Mouse (Mus musculus) liver, embryonic 11.5 days (tissue): Measurements from ENCODE around the gene Oit3. TPM values are rescaled to one million over a fixed set of nuclear protein-coding genes. Genes with fewer than 3 reads are reported as not detected.
"Not testable (repeated sequence)": the region's sequence is repeated elsewhere in the genome, so short reads cannot be mapped to it uniquely, and the experiment has no call there.

ENCODE experiments used
- ATAC-seq: fragments of 200-750 bp; cut with Nextera tagmentation; replicated peaks from 2 replicates; pipeline ENCODE4 v1.8.0; 2017; ENCODE audit warnings: moderate number of reproducible peaks, mild to moderate bottlenecking, moderate TSS enrichment, moderate library complexity; ENCODE audit not compliant: low FRiP score
- DNase-seq: peaks from one replicate; pipeline ENCODE4 v3.0.0-alpha.2; 2017; ENCODE audit warnings: low spot score
- H3K27ac ChIP-seq: fragments of 300-500 bp; sonication (generic); 2 replicates; pipeline ENCODE4 v1.5.1; 2014; ENCODE audit warnings: mild to moderate bottlenecking, low read depth, low read length, control low read depth
- H3K27me3 ChIP-seq: fragments of 300-500 bp; sonication (generic); replicated peaks from 2 replicates; pipeline ENCODE4 v1.6.1; 2014; ENCODE audit warnings: low read length, mixed read lengths; ENCODE audit not compliant: control insufficient read depth, insufficient read depth
- H3K36me3 ChIP-seq: fragments of 300-500 bp; sonication (generic); 2 replicates; pipeline ENCODE4 v1.6.1; 2014; ENCODE audit warnings: mild to moderate bottlenecking, low read length, moderate library complexity, mixed read lengths; ENCODE audit not compliant: control insufficient read depth, insufficient read depth
- H3K4me1 ChIP-seq: fragments of 300-500 bp; sonication (generic); replicated peaks from 2 replicates; pipeline ENCODE4 v1.6.1; 2014; ENCODE audit warnings: low read length, mixed read lengths; ENCODE audit not compliant: control insufficient read depth, insufficient read depth
- H3K4me2 ChIP-seq: fragments of 300-500 bp; sonication (generic); 2 replicates; pipeline ENCODE4 v1.6.1; 2014; ENCODE audit warnings: mild to moderate bottlenecking, control low read depth, moderate library complexity
- H3K4me3 ChIP-seq: fragments of 300-500 bp; sonication (generic); 2 replicates; pipeline ENCODE4 v1.5.1; 2014; ENCODE audit warnings: low read depth, low read length, control low read depth
- H3K9ac ChIP-seq: fragments of 300-500 bp; sonication (generic); 2 replicates; pipeline ENCODE4 v1.6.1; 2014; ENCODE audit warnings: low read depth, low read length, control low read depth
- H3K9me3 ChIP-seq: fragments of 300-500 bp; sonication (generic); 2 replicates; pipeline ENCODE4 v1.6.1; 2016; ENCODE audit warnings: low read length, inconsistent platforms, mixed read lengths; ENCODE audit not compliant: control insufficient read depth
- WGBS: fragments of 180-500 bp; shearing (Covaris S2); extraction: QIAGEN DNeasy Blood & Tissue Kit; methylation state at CpG from one replicate; pipeline ENCODE4 v1.1.7; 2014; 5-methylcytosine and 5-hydroxymethylcytosine counted together
- polyA plus RNA-seq: library from polyadenylated mRNA; unstranded; fragments of >200 nt; fragmentation: Nextera tagmentation; extraction: Ambion mirVana; gene quantifications from 2 replicates; pipeline ENCODE4 v1.2.1, GENCODE M21; 2014

Gene Oit3
- polyA plus RNA-seq, 1 experiment from 2014 or later = 43.2 TPM

DNA sequence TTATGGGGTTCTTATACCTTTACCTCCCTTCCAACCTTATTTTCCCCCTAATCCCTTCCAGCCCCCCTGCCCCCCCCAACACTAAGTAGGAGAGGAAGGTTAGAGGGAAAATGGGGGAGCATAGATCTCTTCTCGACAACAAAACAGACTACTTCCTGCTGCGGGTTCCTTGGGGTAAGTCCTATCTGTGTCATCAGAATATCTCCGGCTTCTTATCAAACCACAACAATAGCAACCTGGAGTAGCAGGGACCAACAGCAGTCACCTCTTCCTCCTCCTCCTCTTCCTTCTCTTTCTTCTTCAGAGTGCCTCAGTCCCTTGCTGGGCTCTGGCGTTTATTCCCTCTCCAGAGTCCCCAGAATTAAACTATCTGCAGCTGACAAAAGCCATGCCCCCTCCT is 49.7 kb downstream of the Oit3 start:
- H3K9me3 ChIP-seq = no peaks in the 10 kb centered on the region
- H3K27ac ChIP-seq = no peak overlapping the region
- H3K4me2 ChIP-seq = no peak overlapping the region
- no peak overlapping the region for H3K9ac ChIP-seq
- H3K4me3 ChIP-seq = no peak overlapping the region
- H3K4me1 ChIP-seq = no peaks in the 10 kb centered on the region
- DNase-seq = no peak
- no peaks in the 10 kb centered on the region for H3K36me3 ChIP-seq
- no peak for ATAC-seq
- 20% methylated on average over 4 of the region's 4 CpGs for WGBS
- H3K27me3 ChIP-seq = no peaks in the 10 kb centered on the region

DNA sequence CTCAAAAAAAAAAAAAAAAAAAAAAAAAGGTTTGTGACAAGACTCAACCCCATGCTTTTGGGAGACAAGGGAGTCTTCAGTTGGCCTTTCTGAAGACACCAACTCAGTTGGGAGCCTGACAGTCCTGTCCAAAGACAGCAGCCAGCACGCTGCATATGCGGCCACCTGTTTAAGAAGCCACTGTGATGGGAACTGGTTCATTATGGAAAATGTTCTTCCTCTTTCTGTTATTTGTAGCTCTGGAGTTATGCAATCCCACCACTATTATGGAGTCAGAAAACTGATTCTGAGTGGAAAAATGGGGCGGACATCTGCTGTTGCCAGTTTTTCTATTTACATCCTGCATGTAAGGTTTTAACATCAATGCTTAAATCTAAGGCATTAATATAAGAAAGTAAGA is 51.9 kb downstream of the Oit3 start:
- no peaks in the 10 kb centered on the region for H3K36me3 ChIP-seq
- H3K27ac ChIP-seq = no peak overlapping the region
- no peak overlapping the region for H3K4me2 ChIP-seq
- 91% methylated on average over 3 of the region's 3 CpGs for WGBS
- no peaks in the 10 kb centered on the region for H3K9me3 ChIP-seq
- H3K4me3 ChIP-seq = no peak overlapping the region
- H3K9ac ChIP-seq = no peak overlapping the region
- no peak for DNase-seq
- H3K27me3 ChIP-seq = no peaks in the 10 kb centered on the region
- no peaks in the 10 kb centered on the region for H3K4me1 ChIP-seq
- ATAC-seq = no peak

DNA sequence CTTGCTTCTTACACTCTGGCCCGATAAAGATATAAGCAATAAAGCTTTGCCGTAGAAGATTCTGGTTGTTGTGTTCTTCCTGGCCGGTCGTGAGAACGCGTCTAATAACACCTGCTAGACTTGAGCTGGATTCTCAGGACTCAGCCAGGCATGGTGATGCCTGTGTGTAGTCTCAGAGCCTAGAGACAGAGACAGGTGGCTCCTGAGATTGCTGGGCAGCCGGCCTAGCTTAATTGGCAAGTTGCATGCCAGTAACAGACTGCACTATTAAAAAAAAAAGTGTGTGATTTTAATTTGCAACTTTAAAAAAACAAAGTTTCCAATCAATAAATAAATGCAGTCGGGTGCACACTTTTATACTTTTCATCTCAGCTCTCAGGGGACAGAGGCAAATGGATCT is 54.6 kb downstream of the Oit3 start:
- DNase-seq = no peak
- H3K9ac ChIP-seq = no peak overlapping the region
- H3K4me1 ChIP-seq = no peaks in the 10 kb centered on the region
- H3K36me3 ChIP-seq = no peaks in the 10 kb centered on the region
- no peak overlapping the region for H3K27ac ChIP-seq
- no peak overlapping the region for H3K4me3 ChIP-seq
- H3K27me3 ChIP-seq = no peaks in the 10 kb centered on the region
- H3K9me3 ChIP-seq = no peaks in the 10 kb centered on the region
- 84% methylated on average over 7 of the region's 8 CpGs for WGBS
- no peak overlapping the region for H3K4me2 ChIP-seq
- no peak for ATAC-seq

DNA sequence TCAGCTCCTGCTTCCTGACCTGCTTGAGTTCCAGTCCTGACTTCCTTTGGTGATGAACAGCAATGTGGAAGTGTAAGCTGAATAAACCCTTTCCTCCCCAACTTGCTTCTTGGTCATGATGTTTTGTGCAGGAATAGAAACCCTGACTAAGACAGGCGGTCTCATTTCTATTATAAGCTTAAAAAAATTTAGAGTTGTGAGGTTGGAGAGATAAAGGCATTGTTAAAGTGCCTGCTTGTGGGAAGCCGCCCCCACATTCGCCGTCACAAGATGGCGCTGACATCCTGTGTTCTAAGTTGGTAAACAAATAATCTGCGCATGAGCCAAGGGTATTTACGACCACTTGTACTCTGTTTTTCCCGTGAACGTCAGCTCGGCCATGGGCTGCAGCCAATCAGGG is 60.0 kb downstream of the Oit3 start:
- H3K27ac ChIP-seq, H3K9me3 ChIP-seq, ATAC-seq, DNase-seq, H3K36me3 ChIP-seq, H3K4me3 ChIP-seq, H3K4me2 ChIP-seq, H3K27me3 ChIP-seq, H3K9ac ChIP-seq: not testable (repeated sequence)
- 85% methylated on average over 5 of the region's 10 CpGs for WGBS
- peaks cover 10% of the 10 kb centered on the region; the same call in 1 of the 2 replicates for H3K4me1 ChIP-seq

DNA sequence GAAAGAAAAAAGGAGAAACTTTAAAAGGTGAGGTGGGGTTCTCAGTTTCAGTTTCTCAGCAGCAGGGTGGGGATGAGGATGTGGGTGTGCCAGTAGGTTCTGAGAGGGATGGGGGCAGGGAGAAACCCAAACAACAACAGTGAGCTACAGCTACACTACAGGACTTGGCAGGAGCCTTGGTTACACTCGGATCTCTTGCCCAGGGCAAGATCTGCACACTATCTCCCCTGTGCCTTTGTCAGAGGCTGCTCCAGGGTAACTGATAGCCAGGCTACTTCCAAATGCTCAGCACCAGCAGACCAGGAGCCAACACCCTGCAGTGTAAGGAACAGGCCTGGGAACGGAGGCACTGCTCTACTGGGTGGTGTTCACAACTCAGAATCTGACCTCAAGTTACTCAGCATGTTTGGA is 61.2 kb downstream of the Oit3 start:
- Histone ChIP-seq H3K9me3 (no peaks in the 10 kb centered on the region), H3K4me3 (no peak overlapping the region), H3K4me2 (peak overlapping the region; percentile 8; the same call in 1 of the 2 replicates), H3K36me3 (no peaks in the 10 kb centered on the region), H3K27ac (no peak overlapping the region; the same call in 1 of the 2 replicates), H3K9ac (no peak overlapping the region; the same call in 1 of the 2 replicates), H3K4me1 (peaks cover 10% of the 10 kb centered on the region; the same call in 1 of the 2 replicates), H3K27me3 (no peaks in the 10 kb centered on the region)
- ATAC-seq (peak; percentile 68), DNase-seq (no peak)
- 49% methylated on average over 2 of the region's 2 CpGs for WGBS

DNA sequence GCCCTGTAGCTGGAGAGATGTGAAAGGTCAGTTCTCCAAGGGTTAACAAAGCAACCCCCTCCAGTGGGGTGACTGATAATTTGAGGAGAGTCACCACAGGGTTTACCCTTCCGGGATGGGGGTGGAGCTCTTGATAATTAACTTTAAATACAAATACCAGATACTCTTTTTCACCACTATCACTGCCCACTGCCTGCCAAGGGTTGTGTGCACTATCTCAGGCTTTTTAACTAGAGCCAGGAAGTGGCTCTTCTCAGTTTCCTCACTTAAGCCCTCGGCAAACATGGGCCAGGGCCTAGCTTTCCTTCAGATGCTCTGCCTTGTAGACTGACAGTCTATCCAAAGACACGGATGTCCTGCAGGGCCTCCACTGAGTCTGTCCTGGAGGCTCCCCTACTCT is 61.7 kb downstream of the Oit3 start:
- peak; percentile 51; the same call in 1 of the 2 replicates for ATAC-seq
- Histone ChIP-seq H3K4me1 (peaks cover 10% of the 10 kb centered on the region; the same call in 1 of the 2 replicates), H3K36me3 (no peaks in the 10 kb centered on the region), H3K4me2 (peak overlapping the region; percentile 8; the same call in 1 of the 2 replicates), H3K9me3 (no peaks in the 10 kb centered on the region), H3K4me3 (no peak overlapping the region), H3K27me3 (no peaks in the 10 kb centered on the region), H3K9ac (peak overlapping the region; percentile 35; the same call in 1 of the 2 replicates), H3K27ac (peak overlapping the region; percentile 39)
- no peak for DNase-seq
- WGBS = 24% methylated on average over 3 of the region's 3 CpGs

DNA sequence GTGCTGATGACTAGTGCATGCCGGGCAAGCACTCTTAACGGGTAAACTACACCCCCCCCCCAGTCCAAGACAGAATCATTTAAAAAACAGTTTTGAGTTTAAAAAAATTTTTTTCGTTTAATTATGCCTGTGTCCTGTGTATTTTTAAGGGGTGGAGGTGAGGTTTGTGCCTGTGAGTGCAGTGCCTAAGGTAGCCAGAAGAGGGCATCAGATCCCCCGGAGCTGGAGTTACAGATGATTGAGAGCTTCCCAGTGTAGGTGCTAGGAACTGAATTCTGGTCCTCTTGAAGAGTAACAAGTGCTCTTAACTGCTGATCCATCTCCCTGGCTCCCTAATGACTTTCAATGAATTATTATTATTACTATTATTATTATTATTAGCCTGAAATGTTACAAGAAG is 62.9 kb downstream of the Oit3 start:
- Histone ChIP-seq H3K36me3 (no peaks in the 10 kb centered on the region), H3K9ac (no peak overlapping the region), H3K27me3 (no peaks in the 10 kb centered on the region), H3K4me3 (no peak overlapping the region), H3K9me3 (no peaks in the 10 kb centered on the region), H3K4me2 (no peak overlapping the region), H3K27ac (no peak overlapping the region), H3K4me1 (peaks cover 10% of the 10 kb centered on the region; the same call in 1 of the 2 replicates)
- ATAC-seq (no peak), DNase-seq (no peak)
- WGBS = 87% methylated on average over 4 of the region's 4 CpGs

DNA sequence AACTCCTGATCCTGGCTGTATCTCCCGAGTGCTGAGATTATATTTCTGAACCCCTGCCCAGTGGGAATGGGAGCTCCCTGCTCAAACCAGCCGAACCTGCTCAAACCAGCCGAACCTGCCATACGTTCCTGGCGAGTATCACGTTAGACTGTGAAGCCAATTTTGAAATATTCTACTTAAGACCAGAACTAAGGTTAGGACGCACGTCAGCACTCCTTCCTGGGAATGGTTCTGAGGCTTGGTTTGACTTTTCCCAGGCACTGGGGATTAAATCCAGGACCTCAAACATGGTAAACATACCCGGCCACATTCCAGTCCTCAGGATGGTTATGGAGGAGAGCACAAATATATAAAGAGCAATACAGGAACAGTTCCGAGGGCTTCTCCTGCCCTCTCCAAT is 63.7 kb downstream of the Oit3 start:
- Histone ChIP-seq H3K27me3 (no peaks in the 10 kb centered on the region), H3K27ac (no peak overlapping the region), H3K4me2 (no peak overlapping the region), H3K36me3 (0 out of 2 replicates have a peak, but pooled peaks cover 2% of the 10 kb centered on the region), H3K4me1 (peaks cover 10% of the 10 kb centered on the region; the same call in 1 of the 2 replicates), H3K9ac (no peak overlapping the region), H3K9me3 (no peaks in the 10 kb centered on the region), H3K4me3 (no peak overlapping the region)
- ATAC-seq (no peak), DNase-seq (no peak)
- WGBS = 84% methylated on average over 10 of the region's 10 CpGs
